Mouse (Mus musculus) heart, postnatal 0 days (tissue): ENCODE measurements around the gene Kif26b. TPM values are rescaled to one million over a fixed set of nuclear protein-coding genes. Genes with fewer than 3 reads are reported as not detected.

Experiments
- ATAC-seq: fragments of 200-750 bp; cut with Nextera tagmentation; 2 replicates; pipeline ENCODE4 v1.8.0; 2017; ENCODE audit warnings: low read depth, moderate number of reproducible peaks, moderate library complexity; ENCODE audit not compliant: insufficient read depth
- DNase-seq: peaks from one replicate; pipeline ENCODE4 v3.0.0-alpha.2; 2016; ENCODE audit warnings: low spot score
- H3K27ac ChIP-seq: fragments of 300-500 bp; sonication (generic); 2 replicates; pipeline ENCODE4 v1.5.1; 2014; ENCODE audit warnings: low read depth, mild to moderate bottlenecking
- H3K27me3 ChIP-seq: fragments of 300-500 bp; sonication (generic); 2 replicates; pipeline ENCODE4 v1.6.1; 2014; ENCODE audit warnings: low read length, mixed read lengths; ENCODE audit not compliant: control insufficient read depth, insufficient read depth
- H3K36me3 ChIP-seq: fragments of 300-500 bp; sonication (generic); replicated peaks from 2 replicates; pipeline ENCODE4 v1.6.1; 2014; ENCODE audit warnings: low read length, mixed read lengths; ENCODE audit not compliant: control insufficient read depth, insufficient read depth
- H3K4me1 ChIP-seq: fragments of 300-500 bp; sonication (generic); 2 replicates; pipeline ENCODE4 v1.6.1; 2014; ENCODE audit warnings: antibody characterized with exemption; ENCODE audit not compliant: control insufficient read depth, insufficient read depth
- H3K4me2 ChIP-seq: fragments of 300-500 bp; sonication (generic); 2 replicates; pipeline ENCODE4 v1.6.1; 2014; ENCODE audit warnings: low read depth, mild to moderate bottlenecking, low read length, moderate library complexity
- H3K4me3 ChIP-seq: fragments of 300-500 bp; sonication (generic); 2 replicates; pipeline ENCODE4 v1.5.1; 2014; ENCODE audit warnings: low read depth, low read length
- H3K9ac ChIP-seq: fragments of 300-500 bp; sonication (generic); replicated peaks from 2 replicates; pipeline ENCODE4 v1.6.1; 2014; ENCODE audit warnings: low read depth, low read length, mixed read lengths
- H3K9me3 ChIP-seq: fragments of 300-500 bp; sonication (generic); replicated peaks from 2 replicates; pipeline ENCODE4 v1.6.1; 2016; ENCODE audit warnings: low read length; ENCODE audit not compliant: control insufficient read depth
- CTCF ChIP-seq: IDR thresholded peaks from 2 replicates; pipeline ENCODE4 v1.5.1; 2016; ENCODE audit warnings: antibody characterized with exemption, control low read depth, low read depth
- EP300 ChIP-seq: IDR thresholded peaks from 2 replicates; pipeline ENCODE4 v1.6.1; 2016; ENCODE audit warnings: antibody characterized with exemption, low read depth
- WGBS: fragments of 180-500 bp; shearing (Covaris S2); extraction: QIAGEN DNeasy Blood & Tissue Kit; methylation state at CpG from one replicate; pipeline ENCODE4 v1.1.7; 2014; 5-methylcytosine and 5-hydroxymethylcytosine counted together
- polyA plus RNA-seq: library from polyadenylated mRNA; unstranded; fragments of >200 nt; fragmentation: Nextera tagmentation; extraction: Ambion mirVana; gene quantifications from 2 replicates; pipeline ENCODE4 v1.2.1, GENCODE M21; 2015
- total RNA-seq: library from RNA; depleted of rRNA; stranded (reverse); fragments of >200 nt; gene quantifications from 2 replicates; pipeline ENCODE4 v1.2.3, GENCODE M21; 2014; ENCODE audit warnings: low replicate concordance

Kif26b gene
- total and polyA plus RNA-seq, 2 experiments from 2014 or later, result 1.8 to 19.8 TPM

GRCm38 (mm10) chr1:178667808-178668207, 138.9 kb downstream of the Kif26b start:
- Histone ChIP-seq H3K4me1 (peaks cover 12% of the 10 kb centered on the region; the same call in 1 of the 2 replicates), H3K36me3 (no peaks in the 10 kb centered on the region), H3K4me3 (no peak overlapping the region), H3K9ac (no peak overlapping the region), H3K9me3 (no peaks in the 10 kb centered on the region), H3K4me2 (no peak overlapping the region), H3K27ac (no peak overlapping the region), H3K27me3 (no peaks in the 10 kb centered on the region)
- no peak for DNase-seq
- WGBS, result 67% methylated on average over 7 of the region's 7 CpGs
- no peak for ATAC-seq
- TF ChIP-seq EP300 (no peak), CTCF (no peak)

GRCm38 (mm10) chr1:178668907-178669306, 140.0 kb downstream of the Kif26b start:
- TF ChIP-seq EP300 (no peak), CTCF (no peak)
- ATAC-seq (no peak), DNase-seq (no peak)
- H3K4me1 ChIP-seq, result peaks cover 22% of the 10 kb centered on the region
- 87% methylated on average over 4 of the region's 4 CpGs for WGBS
- no peaks in the 10 kb centered on the region for H3K27me3 ChIP-seq
- no peaks in the 10 kb centered on the region for H3K9me3 ChIP-seq
- no peaks in the 10 kb centered on the region for H3K36me3 ChIP-seq
- H3K4me3 ChIP-seq, result no peak overlapping the region
- H3K9ac ChIP-seq, result no peak overlapping the region
- H3K4me2 ChIP-seq, result no peak overlapping the region
- no peak overlapping the region for H3K27ac ChIP-seq

- no peaks in the 10 kb centered on the region for H3K27me3 ChIP-seq
- no peak for ATAC-seq
Observed at GRCm38 (mm10) chr1:178673051-178673450, 144.1 kb downstream of the Kif26b start.

GRCm38 (mm10) chr1:178673506-178673905, 144.6 kb downstream of the Kif26b start:
- no peak for TF ChIP-seq CTCF
- no peaks in the 10 kb centered on the region for H3K27me3 ChIP-seq
- H3K4me1 ChIP-seq, result peaks cover 42% of the 10 kb centered on the region
- H3K27ac ChIP-seq, result peak overlapping the region; percentile 69
- no peaks in the 10 kb centered on the region for H3K36me3 ChIP-seq
- DNase-seq, result peak; percentile 24
- no peaks in the 10 kb centered on the region for H3K9me3 ChIP-seq
- no peak overlapping the region for H3K4me3 ChIP-seq
- 24% methylated on average over 2 of the region's 2 CpGs for WGBS
- H3K9ac ChIP-seq, result no peak overlapping the region
- peak overlapping the region; percentile 3; the same call in 1 of the 2 replicates for H3K4me2 ChIP-seq
- peak; percentile 47 for ATAC-seq

More at GRCm38 (mm10) chr1:178673051-178673450, 144.1 kb downstream of the Kif26b start:
- no peaks in the 10 kb centered on the region for H3K36me3 ChIP-seq
- H3K4me2 ChIP-seq, result no peak overlapping the region
- no peak overlapping the region for H3K4me3 ChIP-seq
- no peak for DNase-seq
- H3K9me3 ChIP-seq, result no peaks in the 10 kb centered on the region
- peak overlapping the region; percentile 69 for H3K27ac ChIP-seq
- no peak overlapping the region for H3K9ac ChIP-seq
- TF ChIP-seq CTCF (no peak), EP300 (no peak)
- 45% methylated on average over 7 of the region's 7 CpGs for WGBS
- peaks cover 42% of the 10 kb centered on the region for H3K4me1 ChIP-seq

- Histone ChIP-seq H3K9me3 (no peaks in the 10 kb centered on the region), H3K4me2 (no peak overlapping the region), H3K36me3 (no peaks in the 10 kb centered on the region), H3K27ac (no peak overlapping the region), H3K9ac (no peak overlapping the region), H3K27me3 (no peaks in the 10 kb centered on the region), H3K4me1 (peaks cover 42% of the 10 kb centered on the region), H3K4me3 (no peak overlapping the region)
- DNase-seq (peak; percentile 29), ATAC-seq (no peak)
- WGBS, result 17% methylated on average over 3 of the region's 3 CpGs
- TF ChIP-seq EP300 (no peak), CTCF (no peak)
Observed at GRCm38 (mm10) chr1:178675542-178676252, 146.8 kb downstream of the Kif26b start.

GRCm38 (mm10) chr1:178677160-178677559, 148.2 kb downstream of the Kif26b start:
- TF ChIP-seq CTCF, result no peak
- no peak for TF ChIP-seq EP300

More at GRCm38 (mm10) chr1:178677160-178677559, 148.2 kb downstream of the Kif26b start:
- peaks cover 39% of the 10 kb centered on the region for H3K4me1 ChIP-seq
- DNase-seq (no peak), ATAC-seq (no peak)
- H3K9ac ChIP-seq, result no peak overlapping the region
- H3K4me3 ChIP-seq, result no peak overlapping the region
- no peaks in the 10 kb centered on the region for H3K9me3 ChIP-seq
- 66% methylated on average over 12 of the region's 12 CpGs for WGBS
- no peaks in the 10 kb centered on the region for H3K27me3 ChIP-seq
- H3K27ac ChIP-seq, result no peak overlapping the region
- no peaks in the 10 kb centered on the region for H3K36me3 ChIP-seq
- no peak overlapping the region for H3K4me2 ChIP-seq
